Mouse (Mus musculus) liver, adult 2 months (tissue): ENCODE data around the gene Anxa2.

ENCODE experiments used
- CTCF ChIP-seq: fragments of 200-500 bp; IDR thresholded peaks from 2 replicates; pipeline ENCODE4 v1.5.1; 2011; ENCODE audit warnings: low read depth, low read length, control low read depth
- POLR2A ChIP-seq: fragments of 200-500 bp; IDR thresholded peaks from 2 replicates; pipeline ENCODE4 v1.6.1; 2011; ENCODE audit warnings: low read length, control low read depth; ENCODE audit not compliant: insufficient read depth; ENCODE audit errors: extremely low read depth

DNA sequence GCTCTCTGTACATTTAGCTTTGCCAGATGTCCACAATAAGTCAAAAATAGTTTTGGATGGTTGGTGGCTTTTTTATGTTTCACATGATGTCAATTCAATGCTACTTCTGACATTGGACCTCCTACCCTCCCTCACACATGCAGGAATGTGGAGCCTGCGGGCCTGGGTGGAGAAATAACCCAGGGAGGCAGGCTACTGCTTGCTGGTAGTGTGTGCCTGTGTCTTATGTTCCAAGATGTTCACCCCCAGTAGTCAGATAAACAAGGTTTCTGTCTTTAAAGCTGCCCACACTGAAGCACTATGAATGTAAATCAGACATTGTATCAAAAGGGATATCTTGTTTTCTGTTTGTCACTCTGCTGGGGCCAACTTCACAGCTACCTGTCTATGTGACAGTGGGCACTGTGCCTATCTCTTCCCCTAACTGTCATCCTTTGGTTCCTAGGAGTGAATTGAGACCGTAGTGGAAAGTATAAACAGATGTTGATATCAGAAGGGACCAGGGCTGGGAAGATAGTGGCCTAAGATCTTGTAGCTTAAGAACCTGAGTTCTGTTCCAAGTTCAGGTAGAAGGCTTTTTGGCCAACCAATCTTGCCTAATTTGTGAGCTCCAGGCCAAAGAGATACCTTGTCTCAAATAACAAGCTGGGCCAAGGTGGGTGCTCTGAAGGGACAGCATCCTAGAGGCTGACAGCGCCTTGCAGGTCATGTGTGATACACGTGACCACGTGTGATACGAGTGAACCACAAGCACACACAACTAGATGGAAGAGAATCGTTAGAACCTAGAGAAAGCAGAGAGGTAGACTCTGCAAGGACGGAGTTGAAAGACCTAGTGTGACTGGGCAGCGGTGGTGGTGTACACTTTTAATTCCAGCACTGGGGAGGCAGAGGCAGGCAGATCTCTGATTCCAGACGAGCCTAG is 1.3 kb upstream of the Anxa2 start:
- TF ChIP-seq CTCF (no peak), POLR2A (no peak)
